Mouse (Mus musculus): ENCODE measurements around the gene 5430419D17Rik. TPM values are rescaled to one million over a fixed set of nuclear protein-coding genes. Genes with fewer than 3 reads are reported as not detected.

5430419D17Rik gene
- not detected for polyA plus RNA-seq (2017; shearing (Covaris generic))

GRCm38 (mm10) chr7:131174121-131174520 lies at the start of gene 5430419D17Rik:
Gene 5430419D17Rik, plus strand, starts transcription at chr7:131174402.

GRCm38 (mm10) chr7:131146214-131146613 lies 28.0 kb upstream of the 5430419D17Rik start, which contains the start of gene 4933402N03Rik:
Gene 4933402N03Rik, minus strand, starts transcription at chr7:131146314.

DNA sequence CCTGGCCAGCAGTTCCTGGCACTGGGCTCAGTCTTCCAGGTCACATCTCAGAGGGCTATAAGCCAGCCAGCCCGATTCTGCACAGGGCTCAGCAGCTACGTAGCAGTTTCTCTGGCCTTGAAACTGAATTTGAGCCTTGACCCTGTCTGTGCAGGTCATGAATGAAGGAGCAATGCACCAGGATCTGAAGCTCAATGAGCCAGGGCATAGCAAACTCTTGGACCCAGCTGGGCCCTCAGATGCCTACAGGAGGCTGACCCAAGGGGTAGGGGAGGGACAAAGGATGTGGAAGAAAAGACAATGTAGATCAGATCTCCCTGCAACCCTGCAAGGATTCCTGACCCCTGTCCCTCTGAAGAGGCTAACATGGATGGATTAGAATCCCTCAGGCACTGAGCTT lies 148.0 kb downstream of the 5430419D17Rik start, which contains the start of gene Cuzd1:
Gene Cuzd1 (minus strand): TSS at position 101 of the 400 bp plus-strand sequence.

GRCm38 (mm10) chr7:131329416-131329815 lies 155.2 kb downstream of the 5430419D17Rik start, which contains the start of gene Fam24b:
Gene Fam24b, minus strand, starts transcription at chr7:131329516.

GRCm38 (mm10) chr7:131333564-131333963 lies 159.4 kb downstream of the 5430419D17Rik start, which contains the start of gene Fam24a:
Gene Fam24a, plus strand, starts transcription at chr7:131333864.

Other genes starting within 250 kb of the 5430419D17Rik start
- not detected for gene Htra1, start 238.3 kb upstream of the 5430419D17Rik start, polyA plus RNA-seq (2017; shearing (Covaris generic))
- gene Dmbt1, start 142.3 kb upstream of the 5430419D17Rik start, polyA plus RNA-seq (2017; shearing (Covaris generic)) = 0.80 TPM
- not detected for gene 4933402N03Rik, start 28.1 kb upstream of the 5430419D17Rik start, polyA plus RNA-seq (2017; shearing (Covaris generic))
- gene Cuzd1, start 147.9 kb downstream of the 5430419D17Rik start, polyA plus RNA-seq (2017; shearing (Covaris generic)) = not detected
- gene Fam24b, start 155.1 kb downstream of the 5430419D17Rik start, polyA plus RNA-seq (2017; shearing (Covaris generic)) = not detected
- gene Fam24a, start 159.5 kb downstream of the 5430419D17Rik start, polyA plus RNA-seq (2017; shearing (Covaris generic)) = not detected
- 17.7 TPM for gene 2310057M21Rik, start 188.4 kb downstream of the 5430419D17Rik start, polyA plus RNA-seq (2017; shearing (Covaris generic))
- gene Pstk, start 196.7 kb downstream of the 5430419D17Rik start, polyA plus RNA-seq (2017; shearing (Covaris generic)) = 29.8 TPM
- gene Ikzf5, start 236.1 kb downstream of the 5430419D17Rik start, polyA plus RNA-seq (2017; shearing (Covaris generic)) = 32.9 TPM
- 29.2 TPM for gene Acadsb, start 236.2 kb downstream of the 5430419D17Rik start, polyA plus RNA-seq (2017; shearing (Covaris generic))